Mouse (Mus musculus) lung, postnatal 0 days (tissue): ENCODE results near the gene Smco3. TPM values are rescaled to one million over a fixed set of nuclear protein-coding genes. Genes with fewer than 3 reads are reported as not detected.

Experiments
- ATAC-seq: fragments of 200-750 bp; cut with Nextera tagmentation; 2 replicates; pipeline ENCODE4 v1.8.0; 2017; ENCODE audit warnings: moderate library complexity
- DNase-seq: peaks from one replicate; pipeline ENCODE4 v3.0.0-alpha.2; 2016; ENCODE audit warnings: low spot score
- H3K27ac ChIP-seq: fragments of 300-500 bp; sonication (generic); 2 replicates; pipeline ENCODE4 v1.5.1; 2014; ENCODE audit warnings: antibody characterized with exemption, mild to moderate bottlenecking, low read length, mixed read lengths
- H3K27me3 ChIP-seq: fragments of 300-500 bp; sonication (generic); replicated peaks from 2 replicates; pipeline ENCODE4 v1.6.1; 2014; ENCODE audit warnings: low read length, mixed read lengths; ENCODE audit not compliant: insufficient read depth
- H3K36me3 ChIP-seq: fragments of 300-500 bp; sonication (generic); 2 replicates; pipeline ENCODE4 v1.6.1; 2014; ENCODE audit warnings: low read length, mixed read lengths; ENCODE audit not compliant: insufficient read depth
- H3K4me1 ChIP-seq: fragments of 300-500 bp; sonication (generic); 2 replicates; pipeline ENCODE4 v1.6.1; 2014; ENCODE audit warnings: antibody characterized with exemption, low read depth, low read length, mixed read lengths; ENCODE audit not compliant: insufficient read depth
- H3K4me2 ChIP-seq: fragments of 300-500 bp; sonication (generic); replicated peaks from 2 replicates; pipeline ENCODE4 v1.6.1; 2014; ENCODE audit warnings: low read depth, mild to moderate bottlenecking, low read length, moderate library complexity, mixed read lengths
- H3K4me3 ChIP-seq: fragments of 300-500 bp; sonication (generic); 2 replicates; pipeline ENCODE4 v1.5.1; 2014; ENCODE audit warnings: low read depth, low read length
- H3K9ac ChIP-seq: fragments of 300-500 bp; sonication (generic); replicated peaks from 2 replicates; pipeline ENCODE4 v1.6.1; 2014; ENCODE audit warnings: low read depth, mild to moderate bottlenecking
- H3K9me3 ChIP-seq: fragments of 300-500 bp; sonication (generic); 2 replicates; pipeline ENCODE4 v1.6.1; 2016; ENCODE audit warnings: low read length, mixed read lengths
- CTCF ChIP-seq: IDR thresholded peaks from 2 replicates; pipeline ENCODE4 v1.5.1; 2016; ENCODE audit warnings: antibody characterized with exemption, mild to moderate bottlenecking
- EP300 ChIP-seq: IDR thresholded peaks from 2 replicates; pipeline ENCODE4 v1.6.1; 2016; ENCODE audit warnings: antibody characterized with exemption, mild to moderate bottlenecking, control low read depth
- WGBS: fragments of 180-500 bp; shearing (Covaris S2); extraction: QIAGEN DNeasy Blood & Tissue Kit; methylation state at CpG from one replicate; pipeline ENCODE4 v1.1.7; 2014; 5-methylcytosine and 5-hydroxymethylcytosine counted together
- polyA plus RNA-seq: library from polyadenylated mRNA; unstranded; fragments of >200 nt; fragmentation: Nextera tagmentation; extraction: Ambion mirVana; gene quantifications from 2 replicates; pipeline ENCODE4 v1.2.1, GENCODE M21; 2015

Smco3 gene
- polyA plus RNA-seq, 1 experiment from 2014 or later: 2.3 TPM

DNA sequence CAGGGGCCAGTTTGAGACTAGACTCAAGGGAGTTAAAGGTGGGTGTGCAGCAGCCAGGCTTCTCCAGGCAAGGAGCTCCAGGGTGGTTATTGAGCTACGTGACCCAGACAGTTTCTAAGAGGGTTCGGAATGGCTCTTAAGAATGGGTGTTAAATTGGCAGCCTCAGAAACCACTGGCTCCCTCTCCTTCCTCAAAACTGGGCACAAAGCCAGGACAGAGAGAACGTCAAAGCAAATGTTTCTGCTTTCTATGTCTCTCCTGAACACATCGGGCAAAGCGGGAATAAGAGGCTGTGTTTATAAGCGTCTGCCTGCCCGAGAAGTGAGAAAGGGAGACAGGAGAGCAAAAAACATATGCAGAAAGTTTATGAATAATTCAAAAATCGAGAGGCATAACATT, 39.3 kb upstream of the Smco3 start:
- Histone ChIP-seq H3K36me3 (no peaks in the 10 kb centered on the region), H3K9me3 (no peaks in the 10 kb centered on the region), H3K27me3 (no peaks in the 10 kb centered on the region), H3K4me3 (peak overlapping the region; percentile 34; the same call in 1 of the 2 replicates), H3K4me1 (no peaks in the 10 kb centered on the region), H3K27ac (peak overlapping the region; percentile 34), H3K4me2 (peak overlapping the region; percentile 30; the same call in 1 of the 2 replicates), H3K9ac (peak overlapping the region; percentile 47)
- DNase-seq (peak; percentile 54), ATAC-seq (0 out of 2 replicates have a peak, but pooled peaks have one; percentile 25)
- WGBS: 18% methylated on average over 8 of the region's 8 CpGs
- no peak for TF ChIP-seq EP300
- TF ChIP-seq CTCF: no peak

DNA sequence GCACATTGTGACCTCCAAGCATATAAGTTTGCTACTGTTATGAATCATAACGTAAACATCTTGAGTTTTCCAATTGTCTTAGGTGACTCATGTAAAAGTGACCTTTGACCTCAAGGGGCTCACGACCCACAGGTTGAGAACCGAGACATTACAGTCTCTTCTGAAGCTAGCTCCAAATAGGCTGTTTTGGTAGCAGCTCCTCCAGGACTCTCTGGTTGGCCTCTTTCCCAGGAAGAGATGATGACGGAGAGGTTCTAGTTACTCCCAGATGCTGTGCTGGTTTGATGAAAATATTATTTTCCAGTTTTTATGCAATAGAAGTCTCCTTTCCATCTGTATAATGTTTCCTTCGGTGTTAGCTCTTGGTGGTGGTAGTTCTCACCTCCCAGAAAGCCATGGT, 33.7 kb upstream of the Smco3 start:
- no peak for DNase-seq

DNA sequence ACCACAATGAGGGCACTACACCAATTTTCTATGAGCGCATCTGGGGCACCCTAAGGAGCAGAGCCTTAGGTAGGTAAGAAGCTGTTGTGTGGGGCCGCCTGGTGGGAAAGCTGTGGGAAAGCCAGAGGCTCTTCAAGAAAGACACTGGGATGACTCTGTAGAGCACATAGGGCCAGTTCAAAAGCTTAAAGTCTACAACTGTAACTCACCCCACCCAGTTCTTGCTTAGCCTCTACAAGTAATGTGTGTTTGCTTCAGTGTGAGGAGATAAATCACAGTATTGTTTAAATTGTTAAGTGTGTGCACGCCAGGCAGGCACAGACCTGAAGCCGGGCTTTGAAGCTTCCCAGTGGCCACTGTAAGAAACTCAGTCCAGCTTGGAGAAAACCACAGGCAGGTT, 30.9 kb upstream of the Smco3 start:
- Histone ChIP-seq H3K4me2 (no peak overlapping the region), H3K36me3 (no peaks in the 10 kb centered on the region), H3K4me1 (no peaks in the 10 kb centered on the region), H3K9me3 (no peaks in the 10 kb centered on the region), H3K4me3 (no peak overlapping the region), H3K27ac (peak overlapping the region; percentile 38; the same call in 1 of the 2 replicates), H3K9ac (no peak overlapping the region), H3K27me3 (no peaks in the 10 kb centered on the region)
- TF ChIP-seq CTCF: no peak
- no peak for TF ChIP-seq EP300
- no peak for ATAC-seq
- no peak for DNase-seq
- WGBS: 62% methylated on average over 4 of the region's 4 CpGs

More for the DNA sequence above, 33.7 kb upstream of the Smco3 start:
- no peaks in the 10 kb centered on the region for H3K4me1 ChIP-seq
- H3K27me3 ChIP-seq: no peaks in the 10 kb centered on the region
- TF ChIP-seq CTCF (no peak), EP300 (no peak)
- no peak overlapping the region for H3K27ac ChIP-seq
- H3K4me2 ChIP-seq: no peak overlapping the region
- no peak overlapping the region for H3K9ac ChIP-seq
- H3K36me3 ChIP-seq: no peaks in the 10 kb centered on the region
- H3K9me3 ChIP-seq: no peaks in the 10 kb centered on the region
- ATAC-seq: no peak
- no peak overlapping the region for H3K4me3 ChIP-seq
- 52% methylated on average over 5 of the region's 5 CpGs for WGBS

DNA sequence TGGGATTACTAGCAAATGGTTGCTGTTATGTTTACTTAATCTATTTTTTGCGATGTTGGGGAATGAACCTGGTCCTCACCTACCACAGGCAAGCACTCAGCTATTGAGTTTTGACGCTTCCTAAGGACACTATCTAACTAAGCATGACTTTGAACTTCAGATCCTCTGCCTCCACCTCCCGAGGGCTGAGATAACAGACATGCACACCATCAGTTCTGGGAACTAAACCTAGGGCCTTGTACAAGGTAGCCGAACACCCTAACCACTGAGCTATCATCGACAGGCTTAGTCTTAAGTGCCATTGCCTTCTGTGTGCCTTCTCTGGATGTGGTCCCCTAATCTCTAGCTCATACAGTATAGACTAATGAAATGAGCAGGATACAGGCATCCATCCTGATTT, 30.1 kb upstream of the Smco3 start:
- 87% methylated on average over 5 of the region's 5 CpGs for WGBS
- TF ChIP-seq CTCF: no peak
- TF ChIP-seq EP300: no peak
- Histone ChIP-seq H3K4me2 (no peak overlapping the region), H3K9ac (no peak overlapping the region), H3K36me3 (no peaks in the 10 kb centered on the region), H3K9me3 (no peaks in the 10 kb centered on the region), H3K4me3 (no peak overlapping the region), H3K4me1 (no peaks in the 10 kb centered on the region), H3K27me3 (no peaks in the 10 kb centered on the region), H3K27ac (no peak overlapping the region)
- ATAC-seq (no peak), DNase-seq (no peak)

DNA sequence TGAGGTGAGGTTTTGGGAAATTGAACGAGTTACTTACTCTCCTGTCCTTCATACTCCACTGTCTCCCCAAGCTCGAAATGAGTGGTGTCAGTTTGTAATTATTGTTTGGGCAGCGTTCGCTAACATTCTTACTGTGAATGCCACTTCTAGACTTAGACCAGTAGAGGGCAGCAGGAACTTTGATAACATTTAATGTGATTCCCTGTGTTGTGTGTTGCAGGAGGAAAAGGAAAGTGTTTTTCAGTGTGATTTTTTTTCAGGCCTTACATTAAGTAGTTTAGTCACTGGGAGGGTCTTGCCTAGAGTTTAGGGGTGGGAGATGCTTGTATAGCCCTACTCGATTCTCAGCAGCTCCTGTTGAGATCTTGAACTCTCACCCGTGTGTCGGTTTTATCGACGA, 25.8 kb upstream of the Smco3 start:
- 26% methylated on average over 9 of the region's 9 CpGs for whole genome bisulfite sequencing
- H3K9me3 ChIP-seq: no peaks in the 10 kb centered on the region
- H3K27ac ChIP-seq: 0 out of 2 replicates have a peak overlapping the region, but pooled peaks have one; percentile 16
- peaks cover 14% of the 10 kb centered on the region; the same call in 1 of the 2 replicates for H3K4me1 ChIP-seq
- H3K4me2 ChIP-seq: peak overlapping the region; percentile 23
- no peaks in the 10 kb centered on the region for H3K36me3 ChIP-seq
- 0 out of 2 replicates have a peak overlapping the region, but pooled peaks have one; percentile 3 for H3K9ac ChIP-seq
- DNase-seq (peak; percentile 90), ATAC-seq (0 out of 2 replicates have a peak, but pooled peaks have one; percentile 29)
- TF ChIP-seq CTCF: peak; percentile 93
- no peak for TF ChIP-seq EP300
- H3K4me3 ChIP-seq: no peak overlapping the region
- no peaks in the 10 kb centered on the region for H3K27me3 ChIP-seq

DNA sequence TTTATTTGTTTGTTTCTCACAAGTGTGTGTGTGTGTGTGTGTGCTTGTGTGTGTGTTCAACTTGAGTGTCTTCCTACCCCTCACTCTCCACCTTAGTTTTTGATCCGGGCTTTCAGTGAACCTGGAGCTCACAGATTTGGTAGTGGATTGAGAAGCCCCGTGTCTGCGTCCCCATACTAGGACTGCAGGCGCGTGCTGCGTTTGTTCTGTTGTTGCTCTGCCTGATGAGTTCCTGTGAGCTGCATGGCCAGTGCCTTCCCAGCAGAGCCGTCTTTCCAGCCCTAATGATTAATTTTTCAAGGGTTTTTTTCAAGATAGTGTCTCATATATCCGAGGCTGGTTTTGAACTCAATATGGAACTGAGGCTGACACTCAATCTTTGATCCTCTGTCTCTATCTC, 23.2 kb upstream of the Smco3 start:
- no peak for ATAC-seq
- H3K4me2 ChIP-seq: no peak overlapping the region; the same call in 1 of the 2 replicates
- peak overlapping the region; percentile 72 for H3K27ac ChIP-seq

More for the DNA sequence above, 23.2 kb upstream of the Smco3 start:
- Histone ChIP-seq H3K4me1 (peaks cover 16% of the 10 kb centered on the region; the same call in 1 of the 2 replicates), H3K36me3 (no peaks in the 10 kb centered on the region), H3K27me3 (no peaks in the 10 kb centered on the region), H3K9ac (no peak overlapping the region), H3K9me3 (no peaks in the 10 kb centered on the region), H3K4me3 (no peak overlapping the region)
- WGBS: 25% methylated on average over 8 of the region's 8 CpGs
- TF ChIP-seq CTCF (no peak), EP300 (no peak)
- DNase-seq: no peak
